Mouse (Mus musculus) G1E (cell line): Measurements from ENCODE around the gene Lrrc27.

Experiments used
- CTCF ChIP-seq: IDR thresholded peaks from 2 replicates; pipeline ENCODE4 v1.5.1; 2012; ENCODE audit warnings: low read depth, low read length, inconsistent platforms, mixed read lengths
- GATA1 ChIP-seq: IDR thresholded peaks from 2 replicates; pipeline ENCODE4 v1.6.1; 2012; ENCODE audit warnings: borderline replicate concordance, low read length, inconsistent platforms, mixed read lengths
- POLR2AphosphoS5 ChIP-seq: IDR thresholded peaks from 2 replicates; pipeline ENCODE4 v1.6.1; 2012; ENCODE audit warnings: low read depth, low read length, inconsistent platforms; ENCODE audit not compliant: insufficient replicate concordance
- TAL1 ChIP-seq: conservative IDR thresholded peaks from 2 replicates; pipeline ENCODE4 v1.6.1; 2012; ENCODE audit warnings: low read depth, low read length, inconsistent platforms, mixed read lengths

GRCm38 (mm10) chr7:139222341-139222740 lies 9.6 kb downstream of the Lrrc27 start:
- no peak for TF ChIP-seq CTCF
- TF ChIP-seq GATA1 = no peak
- no peak for TF ChIP-seq TAL1
- no peak for TF ChIP-seq POLR2AphosphoS5
